Mouse (Mus musculus): ENCODE measurements at regions not wholly inside any gene's neighbourhood (a gene's known extent, or its start where the extent isn't known, plus 50 kb on each side); places are given as distances from the start of the nearest gene placed in this dataset.

GRCm38 (mm10) chr14:66558393-66558792, 549.4 kb upstream of the Gulo start:
- H3K4me3 ChIP-seq (ENCODE audit: insufficient read depth, low read depth, low read length): no peak overlapping the region
- no peaks in the 10 kb centered on the region for H3K27me3 ChIP-seq (ENCODE audit: control insufficient read depth, insufficient read depth, low read length)
- TF ChIP-seq CTCF (IDR thresholded peaks at IDR 0.05; ENCODE audit: low read depth, low read length) (no peak), POLR2A (IDR thresholded peaks at IDR 0.05; ENCODE audit: extremely low read depth, insufficient read depth, low read length) (no peak)
- no peaks in the 10 kb centered on the region for H3K36me3 ChIP-seq (ENCODE audit: control insufficient read depth, insufficient read depth, low read length)
- no peak for DNase-seq (ENCODE audit: extremely low read depth, low read depth, low spot score)
- no peaks in the 10 kb centered on the region for H3K79me2 ChIP-seq (ENCODE audit: control insufficient read depth, insufficient read depth, low read length)
- no peaks in the 10 kb centered on the region for H3K4me1 ChIP-seq (ENCODE audit: control insufficient read depth, insufficient read depth, low read length)
- WGBS: 93% methylated on average over 5 of the region's 5 CpGs
- H3K9ac ChIP-seq (ENCODE audit: low read depth, low read length): no peak overlapping the region
- H3K27ac ChIP-seq (replicated peaks; ENCODE audit: insufficient read depth, low read depth, low read length): no peak overlapping the region

- DNase-seq (ENCODE audit: extremely low read depth, low read depth, low spot score): no peak
- Histone ChIP-seq H3K9ac (ENCODE audit: low read depth, low read length) (no peak overlapping the region), H3K4me1 (ENCODE audit: control insufficient read depth, insufficient read depth, low read length) (peaks cover 3% of the 10 kb centered on the region; the same call in 1 of the 2 replicates), H3K27me3 (ENCODE audit: control insufficient read depth, insufficient read depth, low read length) (no peaks in the 10 kb centered on the region), H3K27ac (replicated peaks; ENCODE audit: insufficient read depth, low read depth, low read length) (no peak overlapping the region), H3K79me2 (ENCODE audit: control insufficient read depth, insufficient read depth, low read length) (no peaks in the 10 kb centered on the region), H3K36me3 (ENCODE audit: control insufficient read depth, insufficient read depth, low read length) (no peaks in the 10 kb centered on the region), H3K4me3 (ENCODE audit: insufficient read depth, low read depth, low read length) (no peak overlapping the region)
- no peak for TF ChIP-seq CTCF (IDR thresholded peaks at IDR 0.05; ENCODE audit: low read depth, low read length)
- no peak for TF ChIP-seq POLR2A (IDR thresholded peaks at IDR 0.05; ENCODE audit: extremely low read depth, insufficient read depth, low read length)
- 81% methylated on average over 8 of the region's 8 CpGs for WGBS
Observed at GRCm38 (mm10) chr14:66557631-66558030, 548.6 kb upstream of the Gulo start.

DNA sequence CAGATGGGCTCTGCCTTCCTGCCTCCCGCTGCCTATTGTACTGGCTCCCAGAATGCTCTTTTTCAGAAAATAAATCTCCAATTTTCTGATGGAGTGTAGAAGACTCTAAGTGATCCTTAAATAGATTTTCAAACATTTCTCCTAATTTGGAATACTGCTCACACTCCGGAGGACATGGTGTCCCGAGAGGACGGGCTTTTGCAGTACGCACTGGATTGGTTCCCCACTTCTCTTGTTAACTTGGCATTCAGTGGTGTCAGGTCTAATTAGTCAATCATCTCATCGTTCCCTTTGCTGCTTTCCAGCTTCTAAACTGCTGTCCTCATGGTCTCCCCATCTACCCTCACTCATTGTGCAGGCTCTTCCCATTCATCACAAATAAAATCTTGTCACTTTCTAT, 529.5 kb upstream of the Gulo start:
- Histone ChIP-seq H3K79me2 (ENCODE audit: control insufficient read depth, insufficient read depth, low read length) (no peaks in the 10 kb centered on the region), H3K27me3 (ENCODE audit: control insufficient read depth, insufficient read depth, low read length) (no peaks in the 10 kb centered on the region), H3K4me3 (ENCODE audit: insufficient read depth, low read depth, low read length) (no peak overlapping the region), H3K9ac (ENCODE audit: low read depth, low read length) (no peak overlapping the region), H3K36me3 (ENCODE audit: control insufficient read depth, insufficient read depth, low read length) (no peaks in the 10 kb centered on the region), H3K27ac (replicated peaks; ENCODE audit: insufficient read depth, low read depth, low read length) (no peak overlapping the region), H3K4me1 (ENCODE audit: control insufficient read depth, insufficient read depth, low read length) (no peaks in the 10 kb centered on the region)
- 85% methylated on average over 6 of the region's 6 CpGs for WGBS
- DNase-seq (ENCODE audit: extremely low read depth, low read depth, low spot score): no peak
- TF ChIP-seq POLR2A (IDR thresholded peaks at IDR 0.05; ENCODE audit: extremely low read depth, insufficient read depth, low read length) (no peak), CTCF (IDR thresholded peaks at IDR 0.05; ENCODE audit: low read depth, low read length) (no peak)

DNA sequence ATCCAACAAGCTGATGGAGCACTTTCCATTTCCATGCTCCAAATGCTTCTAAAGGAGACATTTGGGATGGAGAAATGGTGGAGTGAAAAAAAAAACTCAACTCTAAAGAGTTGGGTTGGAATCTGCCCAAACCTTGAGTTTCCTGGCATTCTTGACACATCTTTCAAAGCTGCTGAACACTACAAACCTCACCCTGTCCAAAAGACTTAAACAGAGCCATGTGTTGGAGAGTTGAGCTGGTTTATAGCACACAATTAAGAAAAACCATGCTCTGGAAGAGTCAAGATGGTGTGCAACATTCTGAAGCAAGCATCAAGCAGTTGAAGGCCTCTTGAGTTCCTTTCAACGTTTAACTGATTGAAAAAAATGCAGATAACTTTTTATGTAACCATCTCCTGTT, 525.7 kb upstream of the Gulo start:
- Histone ChIP-seq H3K4me1 (ENCODE audit: control insufficient read depth, insufficient read depth, low read length) (no peaks in the 10 kb centered on the region), H3K27me3 (ENCODE audit: control insufficient read depth, insufficient read depth, low read length) (no peaks in the 10 kb centered on the region), H3K4me3 (ENCODE audit: insufficient read depth, low read depth, low read length) (no peak overlapping the region), H3K27ac (replicated peaks; ENCODE audit: insufficient read depth, low read depth, low read length) (no peak overlapping the region), H3K36me3 (ENCODE audit: control insufficient read depth, insufficient read depth, low read length) (no peaks in the 10 kb centered on the region), H3K79me2 (ENCODE audit: control insufficient read depth, insufficient read depth, low read length) (no peaks in the 10 kb centered on the region), H3K9ac (ENCODE audit: low read depth, low read length) (no peak overlapping the region)
- no peak for TF ChIP-seq CTCF (IDR thresholded peaks at IDR 0.05; ENCODE audit: low read depth, low read length)
- TF ChIP-seq POLR2A (IDR thresholded peaks at IDR 0.05; ENCODE audit: extremely low read depth, insufficient read depth, low read length): no peak
- WGBS: 57% methylated on average over 1 of the region's 1 CpGs
- DNase-seq (ENCODE audit: extremely low read depth, low read depth, low spot score): no peak

DNA sequence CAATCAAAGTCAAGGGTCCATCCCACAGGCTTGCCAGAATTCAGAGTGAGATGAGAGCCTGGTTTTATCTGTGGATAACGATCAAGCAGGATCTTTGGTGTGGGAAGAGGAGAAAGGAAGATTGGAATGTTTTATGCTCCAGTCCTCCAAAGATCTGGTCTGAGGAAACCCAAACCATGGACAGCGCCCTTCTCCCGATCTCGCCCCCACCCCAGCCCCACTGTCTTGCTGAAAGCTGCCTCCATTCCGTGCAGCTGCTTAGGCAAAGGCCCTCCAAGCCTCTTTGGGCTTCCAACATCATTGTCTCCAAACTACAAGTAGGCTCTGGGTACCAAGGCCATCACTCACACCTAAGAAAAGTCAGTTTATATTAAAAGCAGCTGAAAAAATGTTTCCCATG, 519.1 kb upstream of the Gulo start:
- 40% methylated on average over 5 of the region's 5 CpGs for WGBS
- no peak for DNase-seq (ENCODE audit: extremely low read depth, low read depth, low spot score)
- no peaks in the 10 kb centered on the region for H3K27me3 ChIP-seq (ENCODE audit: control insufficient read depth, insufficient read depth, low read length)
- no peaks in the 10 kb centered on the region for H3K36me3 ChIP-seq (ENCODE audit: control insufficient read depth, insufficient read depth, low read length)
- no peaks in the 10 kb centered on the region for H3K4me1 ChIP-seq (ENCODE audit: control insufficient read depth, insufficient read depth, low read length)
- H3K9ac ChIP-seq (ENCODE audit: low read depth, low read length): no peak overlapping the region
- TF ChIP-seq CTCF (IDR thresholded peaks at IDR 0.05; ENCODE audit: low read depth, low read length): no peak
- no peak for TF ChIP-seq POLR2A (IDR thresholded peaks at IDR 0.05; ENCODE audit: extremely low read depth, insufficient read depth, low read length)
- H3K79me2 ChIP-seq (ENCODE audit: control insufficient read depth, insufficient read depth, low read length): no peaks in the 10 kb centered on the region
- H3K27ac ChIP-seq (replicated peaks; ENCODE audit: insufficient read depth, low read depth, low read length): no peak overlapping the region
- H3K4me3 ChIP-seq (ENCODE audit: insufficient read depth, low read depth, low read length): no peak overlapping the region

- Histone ChIP-seq H3K4me1 (ENCODE audit: control insufficient read depth, insufficient read depth, low read length) (peaks cover 2% of the 10 kb centered on the region), H3K79me2 (ENCODE audit: control insufficient read depth, insufficient read depth, low read length) (no peaks in the 10 kb centered on the region), H3K27ac (replicated peaks; ENCODE audit: insufficient read depth, low read depth, low read length) (no peak overlapping the region), H3K4me3 (ENCODE audit: insufficient read depth, low read depth, low read length) (no peak overlapping the region), H3K36me3 (ENCODE audit: control insufficient read depth, insufficient read depth, low read length) (no peaks in the 10 kb centered on the region), H3K9ac (ENCODE audit: low read depth, low read length) (no peak overlapping the region), H3K27me3 (ENCODE audit: control insufficient read depth, insufficient read depth, low read length) (no peaks in the 10 kb centered on the region)
- DNase-seq (ENCODE audit: extremely low read depth, low read depth, low spot score): no peak
- no peak for TF ChIP-seq POLR2A (IDR thresholded peaks at IDR 0.05; ENCODE audit: extremely low read depth, insufficient read depth, low read length)
- no peak for TF ChIP-seq CTCF (IDR thresholded peaks at IDR 0.05; ENCODE audit: low read depth, low read length)
- WGBS: 73% methylated on average over 6 of the region's 6 CpGs
Observed at GRCm38 (mm10) chr14:66527061-66527460, 518.1 kb upstream of the Gulo start.
